Mouse (Mus musculus): ENCODE measurements around the gene Ptgr1. TPM values are rescaled to one million over a fixed set of nuclear protein-coding genes. Genes with fewer than 3 reads are reported as not detected.
A peak's percentile ranks its signal among the peaks of the same experiment; 100 is the strongest.

Ptgr1 gene
- polyA plus RNA-seq (2012; rRNA removed): 2.8 and 3.5 TPM in 2 replicates

DNA sequence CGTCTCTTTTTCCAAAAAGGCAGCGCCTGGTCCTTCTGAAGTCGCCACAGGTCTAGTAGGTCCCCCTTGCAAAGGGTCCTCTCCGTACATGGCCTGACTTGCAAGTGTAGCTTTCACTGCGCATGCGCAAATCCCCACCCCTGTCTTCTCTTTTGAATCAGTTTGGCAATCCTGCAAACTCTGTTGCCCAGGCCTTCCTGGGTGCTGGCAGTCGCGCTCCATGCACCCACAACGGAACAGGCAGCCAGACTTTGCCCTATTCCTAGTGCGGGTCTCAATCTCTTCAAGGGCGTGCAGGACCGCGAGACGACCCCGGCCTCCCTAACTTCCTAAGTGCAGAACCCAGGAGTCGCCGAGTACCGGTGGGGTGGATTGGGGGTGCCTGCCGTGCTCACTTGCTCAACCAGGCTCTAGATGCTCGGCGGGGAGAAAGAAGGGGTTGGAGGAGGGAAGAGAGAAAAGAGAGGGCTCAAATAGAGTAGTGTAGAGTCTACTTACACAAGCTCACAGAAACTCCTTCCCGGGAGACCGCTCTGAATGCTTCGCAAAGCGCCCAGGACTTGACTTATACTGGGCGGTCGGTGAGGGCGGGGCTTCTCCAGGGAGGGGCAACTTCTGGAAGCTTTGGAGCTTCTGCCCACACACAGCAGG lies at the start of gene Ptgr1:
Gene Ptgr1, minus strand, starts transcription at position 580 of the 651 bp plus-strand sequence.
- H3K4me1 ChIP-seq (ENCODE audit: control insufficient read depth, insufficient read depth, low read length): peaks cover 9% of the 10 kb centered on the region
- peak; percentile 93 for DNase-seq
- 1% methylated on average over 28 of the region's 28 CpGs for WGBS

GRCm38 (mm10) chr4:59035786-59036350 lies 48.9 kb upstream of the Ptgr1 start:
- Histone ChIP-seq H3K4me1 (ENCODE audit: control insufficient read depth, insufficient read depth, low read length) (no peaks in the 10 kb centered on the region), H3K27ac (ENCODE audit: insufficient read depth, low read depth, low read length) (no peak overlapping the region), H3K4me3 (ENCODE audit: insufficient read depth, low read depth, low read length) (peak overlapping the region; percentile 59; the same call in 1 of the 2 replicates), H3K36me3 (ENCODE audit: control insufficient read depth, insufficient read depth, low read length) (no peaks in the 10 kb centered on the region), H3K27me3 (replicated peaks; ENCODE audit: control insufficient read depth, insufficient read depth, low read length) (no peaks in the 10 kb centered on the region)
- TF ChIP-seq POLR2A (IDR thresholded peaks at IDR 0.05; ENCODE audit: low read depth, low read length) (no peak), CTCF (conservative IDR thresholded peaks at IDR 0.05; ENCODE audit: insufficient read depth, insufficient read length, low read depth, low read length) (no peak)
- DNase-seq: no peak
- 68% methylated on average over 18 of the region's 18 CpGs for WGBS

More for the DNA sequence above, at the start of gene Ptgr1:
- no peaks in the 10 kb centered on the region for H3K36me3 ChIP-seq (ENCODE audit: control insufficient read depth, insufficient read depth, low read length)
- no peaks in the 10 kb centered on the region for H3K27me3 ChIP-seq (replicated peaks; ENCODE audit: control insufficient read depth, insufficient read depth, low read length)
- peak within 1 kb of the TSS; percentile 73 for H3K4me3 ChIP-seq (ENCODE audit: insufficient read depth, low read depth, low read length)
- no peak within 1 kb of the TSS; the same call in 1 of the 2 replicates for H3K27ac ChIP-seq (ENCODE audit: insufficient read depth, low read depth, low read length)
- TF ChIP-seq CTCF (conservative IDR thresholded peaks at IDR 0.05; ENCODE audit: insufficient read depth, insufficient read length, low read depth, low read length): no peak
- no peak for TF ChIP-seq POLR2A (IDR thresholded peaks at IDR 0.05; ENCODE audit: low read depth, low read length)

- Histone ChIP-seq H3K27ac (ENCODE audit: insufficient read depth, low read depth, low read length) (no peak within 1 kb of the TSS), H3K36me3 (ENCODE audit: control insufficient read depth, insufficient read depth, low read length) (no peaks in the 10 kb centered on the region), H3K27me3 (replicated peaks; ENCODE audit: control insufficient read depth, insufficient read depth, low read length) (no peaks in the 10 kb centered on the region), H3K4me1 (ENCODE audit: control insufficient read depth, insufficient read depth, low read length) (no peaks in the 10 kb centered on the region), H3K4me3 (ENCODE audit: insufficient read depth, low read depth, low read length) (peak within 1 kb of the TSS; percentile 59)
- 14% methylated on average over 76 of the region's 76 CpGs for WGBS
- TF ChIP-seq CTCF (conservative IDR thresholded peaks at IDR 0.05; ENCODE audit: insufficient read depth, insufficient read length, low read depth, low read length) (no peak), POLR2A (IDR thresholded peaks at IDR 0.05; ENCODE audit: low read depth, low read length) (no peak)
- DNase-seq: peak; percentile 64
These were observed 48.2 kb upstream of the Ptgr1 start, which contains the start of gene Gng10 for GRCm38 (mm10) chr4:59034918-59035785. Gene Gng10 (plus strand): TSS chr4:59035088.

DNA sequence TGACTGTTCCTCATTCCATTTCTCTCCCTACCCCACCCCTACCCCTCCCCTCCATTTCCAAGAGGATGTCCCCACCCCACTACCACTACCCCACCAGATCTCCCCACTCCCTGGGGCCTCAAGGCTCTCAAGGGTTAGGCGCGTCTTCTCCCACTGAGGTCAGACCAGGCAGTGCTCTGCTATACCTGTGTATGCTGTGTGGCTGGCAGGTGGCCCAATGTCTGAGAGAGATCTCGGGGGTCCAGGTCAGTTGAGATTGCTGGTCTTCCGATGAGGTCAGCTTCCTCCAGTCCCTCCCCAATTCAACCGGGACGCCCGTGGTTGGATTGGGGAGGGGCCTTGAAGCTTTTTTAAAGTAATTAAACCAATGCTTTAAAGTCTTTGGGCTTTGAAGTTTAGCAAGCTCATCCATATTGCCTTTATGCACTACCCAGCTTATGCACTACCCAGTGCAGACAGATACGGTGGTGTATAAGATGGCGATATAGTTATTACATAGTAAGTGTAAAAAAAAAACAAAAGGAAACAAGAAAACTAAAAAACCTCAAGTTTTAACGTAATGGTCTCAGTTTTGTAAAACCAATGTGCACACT lies 47.5 kb upstream of the Ptgr1 start:
- H3K4me1 ChIP-seq (ENCODE audit: control insufficient read depth, insufficient read depth, low read length): no peaks in the 10 kb centered on the region
- H3K27me3 ChIP-seq (replicated peaks; ENCODE audit: control insufficient read depth, insufficient read depth, low read length): no peaks in the 10 kb centered on the region
- H3K27ac ChIP-seq (ENCODE audit: insufficient read depth, low read depth, low read length): no peak overlapping the region
- H3K4me3 ChIP-seq (ENCODE audit: insufficient read depth, low read depth, low read length): no peak overlapping the region
- WGBS: 75% methylated on average over 10 of the region's 10 CpGs
- no peaks in the 10 kb centered on the region for H3K36me3 ChIP-seq (ENCODE audit: control insufficient read depth, insufficient read depth, low read length)
- TF ChIP-seq POLR2A (IDR thresholded peaks at IDR 0.05; ENCODE audit: low read depth, low read length) (no peak), CTCF (conservative IDR thresholded peaks at IDR 0.05; ENCODE audit: insufficient read depth, insufficient read length, low read depth, low read length) (no peak)
- DNase-seq: no peak

DNA sequence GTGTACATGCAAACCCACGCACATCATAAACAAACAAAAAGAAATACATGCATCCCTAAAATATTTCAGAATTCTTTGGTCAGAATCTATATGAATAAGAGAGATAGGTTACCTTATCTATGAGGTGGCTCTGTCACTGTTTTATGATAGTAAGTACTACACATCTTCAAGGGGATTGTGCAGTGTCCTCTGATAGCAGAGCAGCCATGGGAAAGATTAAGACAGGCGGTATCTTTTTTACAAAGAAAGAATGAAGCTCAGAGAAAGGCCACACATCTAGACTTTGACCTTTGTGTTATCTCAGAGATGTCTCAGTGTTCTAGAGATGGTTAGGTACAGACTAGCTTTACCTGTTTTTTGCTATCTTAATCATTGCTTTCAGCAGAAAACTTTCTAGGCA lies 30.0 kb upstream of the Ptgr1 start:
- 87% methylated on average over 2 of the region's 2 CpGs for WGBS
- no peak overlapping the region for H3K4me3 ChIP-seq (ENCODE audit: insufficient read depth, low read depth, low read length)
- H3K4me1 ChIP-seq (ENCODE audit: control insufficient read depth, insufficient read depth, low read length): no peaks in the 10 kb centered on the region
- TF ChIP-seq CTCF (conservative IDR thresholded peaks at IDR 0.05; ENCODE audit: insufficient read depth, insufficient read length, low read depth, low read length): no peak
- no peak for TF ChIP-seq POLR2A (IDR thresholded peaks at IDR 0.05; ENCODE audit: low read depth, low read length)
- peaks cover 2% of the 10 kb centered on the region for H3K36me3 ChIP-seq (ENCODE audit: control insufficient read depth, insufficient read depth, low read length)
- no peaks in the 10 kb centered on the region for H3K27me3 ChIP-seq (replicated peaks; ENCODE audit: control insufficient read depth, insufficient read depth, low read length)
- H3K27ac ChIP-seq (ENCODE audit: insufficient read depth, low read depth, low read length): no peak overlapping the region
- no peak for DNase-seq

GRCm38 (mm10) chr4:59015181-59015580 lies 28.3 kb upstream of the Ptgr1 start:
- Histone ChIP-seq H3K36me3 (ENCODE audit: control insufficient read depth, insufficient read depth, low read length) (no peaks in the 10 kb centered on the region; the same call in 1 of the 2 replicates), H3K27me3 (replicated peaks; ENCODE audit: control insufficient read depth, insufficient read depth, low read length) (no peaks in the 10 kb centered on the region), H3K4me3 (ENCODE audit: insufficient read depth, low read depth, low read length) (no peak overlapping the region), H3K27ac (ENCODE audit: insufficient read depth, low read depth, low read length) (no peak overlapping the region), H3K4me1 (ENCODE audit: control insufficient read depth, insufficient read depth, low read length) (no peaks in the 10 kb centered on the region)
- 75% methylated on average over 3 of the region's 3 CpGs for WGBS
- no peak for DNase-seq
- TF ChIP-seq POLR2A (IDR thresholded peaks at IDR 0.05; ENCODE audit: low read depth, low read length): no peak
- no peak for TF ChIP-seq CTCF (conservative IDR thresholded peaks at IDR 0.05; ENCODE audit: insufficient read depth, insufficient read length, low read depth, low read length)

Data from kidney, adult 2 months (tissue).